Mouse (Mus musculus): ENCODE measurements around the gene Mycbp2.

The Mycbp2 gene

DNA sequence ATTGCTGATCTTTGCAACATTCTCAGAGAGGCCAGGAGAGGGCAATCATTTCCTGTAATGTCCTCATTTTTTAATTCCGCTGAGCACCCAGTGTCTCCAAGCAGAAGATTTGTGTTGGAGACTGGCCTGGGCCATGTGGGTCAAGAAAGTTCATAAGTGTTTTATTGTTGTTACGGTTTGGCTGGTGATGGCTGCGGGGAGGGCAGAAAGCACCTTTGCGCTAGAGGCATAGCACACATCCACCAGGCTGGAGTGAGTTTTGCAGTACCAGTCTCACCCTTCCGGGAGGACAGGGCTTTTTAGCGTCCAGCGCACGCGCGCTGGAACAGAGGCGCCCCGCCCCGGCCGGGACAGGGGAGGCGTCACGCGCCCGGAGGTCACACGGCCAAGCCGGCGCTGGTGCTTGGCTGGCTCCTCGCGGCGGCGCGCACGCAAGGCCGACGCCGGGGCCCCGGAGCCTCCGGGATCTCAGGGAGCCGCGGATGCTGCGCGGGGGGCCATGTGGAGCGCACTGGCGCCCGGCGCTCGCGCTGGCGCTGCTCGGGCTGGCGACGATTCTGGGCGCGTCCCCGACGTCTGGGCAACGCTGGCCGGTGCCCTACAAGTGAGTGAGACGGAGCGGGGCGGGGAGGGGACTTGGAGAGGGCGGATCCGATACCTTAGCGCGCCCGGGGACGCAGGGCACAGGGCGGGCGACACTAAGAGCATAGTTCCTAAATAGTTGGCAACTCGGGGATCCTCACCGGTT is 276.6 kb downstream of the Mycbp2 start, which contains the start of gene Cln5:
Gene Cln5, plus strand, starts transcription at position 353 of the 748 bp plus-strand sequence.
- DNase-seq, result peak; percentile 96

DNA sequence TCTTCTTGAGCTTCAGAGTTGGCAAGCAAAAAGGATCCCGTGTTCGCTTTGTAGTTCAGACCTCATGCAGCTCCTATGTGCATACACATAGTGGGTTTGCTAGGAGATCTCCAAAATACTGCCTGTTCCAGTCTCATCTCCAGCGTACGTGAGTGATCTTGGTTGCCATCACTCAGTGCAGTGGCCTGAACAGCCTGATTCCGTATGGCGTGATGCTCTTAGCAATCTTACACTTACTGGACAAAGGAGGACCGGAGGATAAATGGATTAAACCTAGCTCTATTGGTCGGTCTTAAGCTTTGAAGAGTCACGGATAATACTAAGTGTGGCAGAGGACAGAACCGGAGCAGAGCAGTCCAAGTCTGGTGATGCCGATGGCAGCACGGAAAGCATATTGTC is 277.1 kb downstream of the Mycbp2 start:
- no peak for DNase-seq

GRCm38 (mm10) chr14:103065294-103066167 is 281.1 kb downstream of the Mycbp2 start:
- peak; percentile 70 for DNase-seq

Measured in cerebellum, adult 11-12 months (tissue).